Mouse (Mus musculus) heart, embryonic 16.5 days (tissue): Measurements from ENCODE around the gene Fry. TPM values are rescaled to one million over a fixed set of nuclear protein-coding genes. Genes with fewer than 3 reads are reported as not detected.

ENCODE experiments used
- ATAC-seq: fragments of 200-750 bp; cut with Nextera tagmentation; replicated peaks from 2 replicates; pipeline ENCODE4 v1.8.0; 2017; ENCODE audit warnings: moderate number of reproducible peaks; ENCODE audit not compliant: insufficient read depth, low FRiP score; ENCODE audit errors: extremely low read depth
- H3K27ac ChIP-seq: fragments of 300-500 bp; sonication (generic); 2 replicates; pipeline ENCODE4 v1.5.1; 2014; ENCODE audit warnings: mild to moderate bottlenecking, low read length, control low read depth, moderate library complexity
- H3K27me3 ChIP-seq: fragments of 300-500 bp; sonication (generic); 2 replicates; pipeline ENCODE4 v1.6.1; 2014; ENCODE audit warnings: low read length, mixed read lengths; ENCODE audit not compliant: control insufficient read depth, insufficient read depth
- H3K36me3 ChIP-seq: fragments of 300-500 bp; sonication (generic); 2 replicates; pipeline ENCODE4 v1.6.1; 2014; ENCODE audit not compliant: control insufficient read depth, insufficient read depth
- H3K4me1 ChIP-seq: fragments of 300-500 bp; sonication (generic); 2 replicates; pipeline ENCODE4 v1.6.1; 2014; ENCODE audit warnings: low read length, mixed read lengths; ENCODE audit not compliant: control insufficient read depth, insufficient read depth
- H3K4me2 ChIP-seq: fragments of 300-500 bp; sonication (generic); 2 replicates; pipeline ENCODE4 v1.6.1; 2014; ENCODE audit warnings: low read depth, mild to moderate bottlenecking, control low read depth, low read length
- H3K4me3 ChIP-seq: fragments of 300-500 bp; sonication (generic); 2 replicates; pipeline ENCODE4 v1.5.1; 2014; ENCODE audit warnings: mild to moderate bottlenecking, control low read depth, low read length
- H3K9ac ChIP-seq: fragments of 300-500 bp; sonication (generic); 2 replicates; pipeline ENCODE4 v1.6.1; 2014; ENCODE audit warnings: low read length, control low read depth
- H3K9me3 ChIP-seq: fragments of 300-500 bp; sonication (generic); replicated peaks from 2 replicates; pipeline ENCODE4 v1.6.1; 2016; ENCODE audit warnings: low read length; ENCODE audit not compliant: control insufficient read depth
- WGBS: fragments of 180-500 bp; shearing (Covaris S2); extraction: QIAGEN DNeasy Blood & Tissue Kit; methylation state at CpG from one replicate; pipeline ENCODE4 v1.1.7; 2014; 5-methylcytosine and 5-hydroxymethylcytosine counted together
- polyA plus RNA-seq: library from polyadenylated mRNA; unstranded; fragments of >200 nt; fragmentation: Nextera tagmentation; extraction: Ambion mirVana; gene quantifications from 2 replicates; pipeline ENCODE4 v1.2.1, GENCODE M21; 2015

Fry gene
- polyA plus RNA-seq, 1 experiment from 2014 or later = 32.6 TPM

GRCm38 (mm10) chr5:150404867-150405266 is 286.4 kb downstream of the Fry start:
- no peak for ATAC-seq
- H3K9me3 ChIP-seq = peaks cover 2% of the 10 kb centered on the region
- no peaks in the 10 kb centered on the region for H3K4me1 ChIP-seq
- H3K9ac ChIP-seq = no peak overlapping the region
- H3K4me3 ChIP-seq = no peak overlapping the region
- no peak overlapping the region for H3K4me2 ChIP-seq
- 67% methylated on average over 8 of the region's 8 CpGs for WGBS
- no peak overlapping the region for H3K27ac ChIP-seq
- H3K27me3 ChIP-seq = no peaks in the 10 kb centered on the region
- H3K36me3 ChIP-seq = peaks cover 51% of the 10 kb centered on the region

DNA sequence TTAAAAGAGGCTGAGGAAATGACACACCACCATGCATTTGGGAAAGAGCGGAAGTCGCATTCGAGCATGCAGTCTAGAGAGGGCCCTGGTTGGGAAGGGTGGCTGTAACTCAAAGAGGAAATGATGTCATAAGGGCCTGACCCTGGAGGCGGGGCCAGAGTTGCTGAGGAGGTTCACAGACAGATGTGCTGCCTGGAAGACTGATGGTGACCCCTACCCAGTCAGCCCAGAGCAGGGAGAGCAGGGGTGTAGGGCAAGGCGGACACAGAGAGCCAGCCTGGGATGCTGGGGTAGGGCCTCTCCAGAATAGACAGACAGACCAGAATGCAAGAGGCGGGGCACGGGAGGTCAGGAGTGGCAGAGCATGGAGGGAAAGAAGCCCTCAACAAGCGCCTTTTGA is 290.5 kb downstream of the Fry start:
- H3K27ac ChIP-seq = no peak overlapping the region
- no peak overlapping the region for H3K9ac ChIP-seq
- 78% methylated on average over 8 of the region's 8 CpGs for WGBS
- no peaks in the 10 kb centered on the region for H3K27me3 ChIP-seq
- ATAC-seq = no peak; the same call in 1 of the 2 replicates
- no peak overlapping the region for H3K4me2 ChIP-seq
- H3K9me3 ChIP-seq = no peaks in the 10 kb centered on the region
- no peaks in the 10 kb centered on the region for H3K4me1 ChIP-seq
- H3K36me3 ChIP-seq = peaks cover 29% of the 10 kb centered on the region
- H3K4me3 ChIP-seq = no peak overlapping the region

DNA sequence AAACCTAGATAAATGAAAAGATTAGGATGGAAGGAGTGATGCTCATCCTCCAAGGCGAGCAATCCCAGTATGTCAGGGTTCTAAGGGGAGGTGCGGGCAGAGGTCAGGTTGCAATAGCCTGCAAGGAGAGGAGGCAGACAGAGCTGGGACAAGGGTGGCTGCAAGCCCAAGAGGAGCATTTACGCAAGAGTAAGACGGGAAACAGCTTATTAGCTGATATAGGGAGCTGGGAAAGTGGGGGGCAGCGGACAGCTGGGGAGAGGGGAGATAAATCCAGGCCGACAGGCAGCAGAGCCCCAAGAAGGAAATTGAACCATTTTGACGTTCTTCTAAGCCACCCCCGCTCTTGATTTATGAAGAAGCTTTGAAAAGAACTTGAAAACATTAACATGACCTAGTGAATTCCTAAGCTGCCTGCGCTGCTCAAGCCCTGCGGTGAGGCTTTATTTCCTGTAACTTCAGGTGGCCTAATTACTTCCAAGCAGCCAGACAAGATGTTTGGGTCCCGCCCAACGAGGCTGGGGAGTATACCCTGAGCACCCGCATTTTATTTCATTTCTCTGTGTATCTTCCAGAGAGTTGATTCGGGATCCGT is 291.1 kb downstream of the Fry start:
- H3K9ac ChIP-seq = no peak overlapping the region
- WGBS = 62% methylated on average over 15 of the region's 15 CpGs
- no peak overlapping the region for H3K27ac ChIP-seq
- H3K9me3 ChIP-seq = peaks cover 3% of the 10 kb centered on the region
- H3K27me3 ChIP-seq = no peaks in the 10 kb centered on the region
- peaks cover 30% of the 10 kb centered on the region for H3K36me3 ChIP-seq
- no peaks in the 10 kb centered on the region for H3K4me1 ChIP-seq
- no peak overlapping the region for H3K4me3 ChIP-seq
- ATAC-seq = no peak
- no peak overlapping the region for H3K4me2 ChIP-seq

GRCm38 (mm10) chr5:150412750-150413450 is 294.5 kb downstream of the Fry start:
- H3K36me3 ChIP-seq = peaks cover 40% of the 10 kb centered on the region
- no peak overlapping the region for H3K4me3 ChIP-seq
- H3K9ac ChIP-seq = no peak overlapping the region
- H3K4me1 ChIP-seq = peaks cover 2% of the 10 kb centered on the region; the same call in 1 of the 2 replicates
- H3K27ac ChIP-seq = no peak overlapping the region
- no peak; the same call in 1 of the 2 replicates for ATAC-seq
- H3K27me3 ChIP-seq = no peaks in the 10 kb centered on the region
- peaks cover 10% of the 10 kb centered on the region for H3K9me3 ChIP-seq
- H3K4me2 ChIP-seq = no peak overlapping the region
- WGBS = 47% methylated on average over 12 of the region's 12 CpGs

DNA sequence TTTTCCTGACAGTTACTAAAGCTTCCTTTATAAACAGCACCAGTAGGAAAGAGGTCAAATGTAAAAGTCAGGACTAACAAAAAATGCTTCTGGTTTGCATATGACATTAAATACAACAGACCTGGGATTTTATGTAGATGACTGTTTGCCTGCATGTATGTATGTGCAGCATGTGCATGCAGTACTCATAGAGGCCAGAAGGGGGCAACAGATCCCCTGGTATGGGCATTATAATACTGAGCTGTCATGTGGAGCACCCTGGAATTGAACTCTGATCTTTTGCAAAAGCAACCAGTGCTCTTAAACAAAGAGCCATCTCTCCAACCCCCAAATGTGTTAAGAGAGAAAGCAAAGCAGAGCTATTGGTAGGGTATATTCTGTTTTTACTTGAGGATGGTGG is 296.4 kb downstream of the Fry start:
- H3K9ac ChIP-seq = no peak overlapping the region
- no peak overlapping the region for H3K4me2 ChIP-seq
- H3K27me3 ChIP-seq = no peaks in the 10 kb centered on the region
- ATAC-seq = no peak
- H3K27ac ChIP-seq = no peak overlapping the region
- no peak overlapping the region for H3K4me3 ChIP-seq
- peaks cover 10% of the 10 kb centered on the region for H3K9me3 ChIP-seq
- H3K36me3 ChIP-seq = peaks cover 51% of the 10 kb centered on the region
- peaks cover 4% of the 10 kb centered on the region; the same call in 1 of the 2 replicates for H3K4me1 ChIP-seq

DNA sequence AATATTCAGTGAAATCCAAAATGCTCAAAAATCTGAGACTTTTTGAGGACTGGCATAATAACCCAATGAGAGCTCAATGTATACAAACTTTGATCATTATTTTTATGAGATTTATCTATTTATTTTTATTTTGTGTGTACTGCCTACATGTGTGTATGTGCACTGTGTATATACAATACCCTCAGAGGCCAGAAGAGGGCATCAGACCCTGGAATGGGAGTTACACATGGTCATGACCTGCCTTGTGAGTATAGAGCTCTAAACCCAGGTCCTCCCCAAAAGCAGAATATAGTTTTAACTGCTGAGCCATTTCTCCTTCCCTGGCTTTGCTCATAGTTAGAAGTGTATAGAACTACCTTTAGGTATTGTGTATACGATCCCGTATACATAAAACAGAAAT is 298.8 kb downstream of the Fry start:
- H3K4me1 ChIP-seq = peaks cover 4% of the 10 kb centered on the region; the same call in 1 of the 2 replicates
- no peak overlapping the region for H3K4me3 ChIP-seq
- no peak overlapping the region for H3K4me2 ChIP-seq
- H3K27ac ChIP-seq = no peak overlapping the region
- 100% methylated on average over 2 of the region's 2 CpGs for WGBS
- no peaks in the 10 kb centered on the region for H3K27me3 ChIP-seq
- H3K36me3 ChIP-seq = peaks cover 61% of the 10 kb centered on the region
- no peak for ATAC-seq
- H3K9me3 ChIP-seq = peaks cover 10% of the 10 kb centered on the region
- no peak overlapping the region for H3K9ac ChIP-seq

DNA sequence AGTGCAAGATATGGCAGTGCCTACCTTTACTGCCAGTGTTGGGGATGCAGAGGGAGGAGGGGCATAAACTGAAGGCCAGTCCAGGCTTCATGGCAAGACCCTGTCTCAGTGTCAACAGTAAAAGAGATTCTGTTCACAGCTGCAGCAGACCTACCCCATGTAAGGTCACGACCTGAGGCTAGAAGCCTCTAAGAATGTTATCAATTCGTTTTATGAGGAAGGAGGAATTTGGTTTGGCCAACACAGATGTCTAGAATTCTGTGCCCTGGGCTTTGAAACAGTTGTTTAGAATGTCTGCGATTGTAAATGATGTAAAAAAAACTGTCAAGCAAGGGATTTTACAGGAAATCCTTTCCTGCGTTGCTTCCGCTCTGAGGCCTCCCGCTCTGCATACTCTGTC is 299.6 kb downstream of the Fry start:
- no peaks in the 10 kb centered on the region for H3K27me3 ChIP-seq
- H3K9me3 ChIP-seq = peaks cover 10% of the 10 kb centered on the region
- no peak overlapping the region for H3K9ac ChIP-seq
- no peak overlapping the region for H3K4me2 ChIP-seq
- H3K4me3 ChIP-seq = no peak overlapping the region
- H3K27ac ChIP-seq = 0 out of 2 replicates have a peak overlapping the region, but pooled peaks have one; percentile 16
- peaks cover 4% of the 10 kb centered on the region; the same call in 1 of the 2 replicates for H3K4me1 ChIP-seq
- H3K36me3 ChIP-seq = peaks cover 69% of the 10 kb centered on the region
- 34% methylated on average over 6 of the region's 6 CpGs for WGBS
- no peak for ATAC-seq

DNA sequence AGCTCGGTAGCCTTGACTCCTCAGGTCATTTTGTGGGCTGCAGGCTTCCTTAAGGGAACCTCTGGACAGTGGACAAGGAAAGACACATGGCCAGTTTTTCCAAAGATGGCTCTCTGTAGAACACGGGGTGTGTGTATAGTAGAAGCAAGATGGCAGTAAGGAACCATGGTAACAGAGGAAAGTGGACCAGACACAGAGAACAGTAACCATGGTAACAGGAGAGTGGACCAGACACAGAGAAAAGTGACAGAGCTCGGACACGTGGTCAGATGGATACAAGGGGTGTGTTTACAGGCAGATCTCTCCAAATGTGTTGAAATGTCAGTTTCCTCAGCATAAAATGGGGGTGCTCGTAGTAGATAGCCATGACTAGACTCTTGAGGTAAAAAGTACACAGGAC is 306.6 kb downstream of the Fry start:
- Histone ChIP-seq H3K4me3 (no peak overlapping the region), H3K27me3 (no peaks in the 10 kb centered on the region), H3K9me3 (no peaks in the 10 kb centered on the region), H3K4me2 (no peak overlapping the region), H3K9ac (no peak overlapping the region), H3K27ac (no peak overlapping the region), H3K36me3 (peaks cover 49% of the 10 kb centered on the region), H3K4me1 (no peaks in the 10 kb centered on the region)
- 84% methylated on average over 5 of the region's 5 CpGs for WGBS
- no peak for ATAC-seq

DNA sequence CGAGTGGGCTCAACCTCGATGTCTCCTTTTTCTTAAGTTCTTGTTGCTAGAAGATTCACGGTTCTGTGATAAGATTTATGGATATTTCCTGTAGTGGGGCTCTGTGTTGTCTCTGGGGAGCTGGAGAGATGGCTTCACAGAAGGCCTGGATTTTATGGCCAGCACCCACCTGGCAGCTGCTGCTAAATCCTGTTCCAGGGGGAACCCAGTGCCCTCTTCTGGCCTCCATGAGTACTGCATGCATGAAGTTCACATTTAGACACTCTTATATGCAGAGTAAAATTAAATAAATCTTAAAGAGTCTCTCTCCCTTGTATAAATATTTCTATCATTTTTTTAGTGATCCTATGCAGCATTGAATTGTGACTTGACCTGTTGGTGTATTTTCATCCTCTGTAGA is 308.1 kb downstream of the Fry start:
- H3K36me3 ChIP-seq = peaks cover 56% of the 10 kb centered on the region
- WGBS = 87% methylated on average over 3 of the region's 3 CpGs

More for the DNA sequence above, 308.1 kb downstream of the Fry start:
- no peak overlapping the region for H3K4me3 ChIP-seq
- H3K9me3 ChIP-seq = no peaks in the 10 kb centered on the region
- no peak overlapping the region for H3K27ac ChIP-seq
- ATAC-seq = no peak
- H3K27me3 ChIP-seq = no peaks in the 10 kb centered on the region
- H3K4me2 ChIP-seq = no peak overlapping the region
- no peak overlapping the region for H3K9ac ChIP-seq
- no peaks in the 10 kb centered on the region for H3K4me1 ChIP-seq
